Mouse (Mus musculus) liver, embryonic 11.5 days (tissue): ENCODE results near the gene Add3. TPM values are rescaled to one million over a fixed set of nuclear protein-coding genes. Genes with fewer than 3 reads are reported as not detected.

Source experiments
- ATAC-seq: fragments of 200-750 bp; cut with Nextera tagmentation; replicated peaks from 2 replicates; pipeline ENCODE4 v1.8.0; 2017; ENCODE audit warnings: moderate number of reproducible peaks, mild to moderate bottlenecking, moderate TSS enrichment, moderate library complexity; ENCODE audit not compliant: low FRiP score
- DNase-seq: peaks from one replicate; pipeline ENCODE4 v3.0.0-alpha.2; 2017; ENCODE audit warnings: low spot score
- H3K27ac ChIP-seq: fragments of 300-500 bp; sonication (generic); 2 replicates; pipeline ENCODE4 v1.5.1; 2014; ENCODE audit warnings: mild to moderate bottlenecking, low read depth, low read length, control low read depth
- H3K27me3 ChIP-seq: fragments of 300-500 bp; sonication (generic); replicated peaks from 2 replicates; pipeline ENCODE4 v1.6.1; 2014; ENCODE audit warnings: low read length, mixed read lengths; ENCODE audit not compliant: control insufficient read depth, insufficient read depth
- H3K36me3 ChIP-seq: fragments of 300-500 bp; sonication (generic); 2 replicates; pipeline ENCODE4 v1.6.1; 2014; ENCODE audit warnings: mild to moderate bottlenecking, low read length, moderate library complexity, mixed read lengths; ENCODE audit not compliant: control insufficient read depth, insufficient read depth
- H3K4me1 ChIP-seq: fragments of 300-500 bp; sonication (generic); replicated peaks from 2 replicates; pipeline ENCODE4 v1.6.1; 2014; ENCODE audit warnings: low read length, mixed read lengths; ENCODE audit not compliant: control insufficient read depth, insufficient read depth
- H3K4me2 ChIP-seq: fragments of 300-500 bp; sonication (generic); 2 replicates; pipeline ENCODE4 v1.6.1; 2014; ENCODE audit warnings: mild to moderate bottlenecking, control low read depth, moderate library complexity
- H3K4me3 ChIP-seq: fragments of 300-500 bp; sonication (generic); 2 replicates; pipeline ENCODE4 v1.5.1; 2014; ENCODE audit warnings: low read depth, low read length, control low read depth
- H3K9ac ChIP-seq: fragments of 300-500 bp; sonication (generic); 2 replicates; pipeline ENCODE4 v1.6.1; 2014; ENCODE audit warnings: low read depth, low read length, control low read depth
- H3K9me3 ChIP-seq: fragments of 300-500 bp; sonication (generic); 2 replicates; pipeline ENCODE4 v1.6.1; 2016; ENCODE audit warnings: low read length, inconsistent platforms, mixed read lengths; ENCODE audit not compliant: control insufficient read depth
- WGBS: fragments of 180-500 bp; shearing (Covaris S2); extraction: QIAGEN DNeasy Blood & Tissue Kit; methylation state at CpG from one replicate; pipeline ENCODE4 v1.1.7; 2014; 5-methylcytosine and 5-hydroxymethylcytosine counted together
- polyA plus RNA-seq: library from polyadenylated mRNA; unstranded; fragments of >200 nt; fragmentation: Nextera tagmentation; extraction: Ambion mirVana; gene quantifications from 2 replicates; pipeline ENCODE4 v1.2.1, GENCODE M21; 2014

Add3 gene
- 65.0 and 69.0 TPM in 2 replicates for polyA plus RNA-seq

GRCm38 (mm10) chr19:53140044-53140803, at the start of gene Add3:
Gene Add3, plus strand, starts transcription at chr19:53140443.
- Histone ChIP-seq H3K4me2 (peak within 1 kb of the TSS; percentile 97), H3K36me3 (no peaks in the 10 kb centered on the region), H3K9me3 (no peaks in the 10 kb centered on the region), H3K4me1 (peaks cover 13% of the 10 kb centered on the region), H3K27ac (peak within 1 kb of the TSS; percentile 82), H3K27me3 (no peaks in the 10 kb centered on the region), H3K9ac (peak within 1 kb of the TSS; percentile 74), H3K4me3 (peak within 1 kb of the TSS; percentile 92)
- WGBS, result 6% methylated on average over 24 of the region's 24 CpGs
- no peak for ATAC-seq
- peak; percentile 55 for DNase-seq

GRCm38 (mm10) chr19:53090677-53091076, 49.6 kb upstream of the Add3 start:
- Histone ChIP-seq H3K4me3 (no peak overlapping the region), H3K27ac (no peak overlapping the region), H3K9ac (no peak overlapping the region), H3K27me3 (no peaks in the 10 kb centered on the region), H3K4me2 (no peak overlapping the region), H3K4me1 (peaks cover 22% of the 10 kb centered on the region; the same call in 1 of the 2 replicates), H3K36me3 (no peaks in the 10 kb centered on the region), H3K9me3 (no peaks in the 10 kb centered on the region)
- DNase-seq, result no peak
- ATAC-seq, result no peak
- WGBS, result 87% methylated on average over 5 of the region's 5 CpGs

DNA sequence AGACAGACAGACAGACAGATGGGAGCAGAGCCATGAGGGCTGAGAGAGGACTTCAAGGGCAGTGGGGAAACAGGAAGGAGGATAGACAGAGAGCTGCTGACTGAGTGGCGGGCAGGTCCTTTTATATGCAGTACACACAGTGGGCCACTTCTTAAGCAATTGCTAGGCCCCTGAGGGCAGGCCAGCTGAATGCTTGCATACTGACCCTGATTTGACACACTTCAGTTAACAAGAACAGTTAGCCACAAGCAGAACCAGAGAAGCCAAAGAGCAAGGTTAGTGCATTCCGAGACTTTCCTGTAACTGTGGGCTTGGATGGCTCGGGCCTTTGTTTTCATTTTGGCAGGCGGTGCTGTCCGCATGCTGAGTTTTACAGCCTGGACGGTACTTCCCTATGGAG, 48.0 kb upstream of the Add3 start:
- Histone ChIP-seq H3K9ac (no peak overlapping the region), H3K27ac (no peak overlapping the region)
- 87% methylated on average over 6 of the region's 6 CpGs for WGBS

DNA sequence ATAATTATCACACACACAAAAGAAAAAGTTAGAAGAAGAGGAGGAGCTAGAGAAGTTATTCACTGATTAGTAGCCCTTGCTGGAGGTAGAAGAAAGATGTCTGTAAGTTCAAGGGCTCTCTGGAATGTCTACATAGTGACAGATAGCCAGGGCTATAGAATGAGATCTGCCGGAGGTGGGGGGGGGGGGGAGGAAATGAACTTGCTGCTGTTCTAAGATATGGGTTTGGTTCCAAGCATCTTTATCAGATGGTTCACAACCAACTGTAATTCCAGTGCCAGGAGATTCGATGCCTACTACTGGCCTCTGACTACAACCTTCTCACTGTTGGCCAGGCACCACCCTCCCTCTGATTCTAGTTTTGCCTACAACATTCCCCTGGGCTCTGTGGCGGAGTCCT, 46.9 kb upstream of the Add3 start:
- Histone ChIP-seq H3K9ac (no peak overlapping the region), H3K4me2 (no peak overlapping the region), H3K9me3 (no peaks in the 10 kb centered on the region), H3K4me3 (no peak overlapping the region), H3K27ac (no peak overlapping the region), H3K36me3 (no peaks in the 10 kb centered on the region), H3K27me3 (no peaks in the 10 kb centered on the region), H3K4me1 (peaks cover 16% of the 10 kb centered on the region; the same call in 1 of the 2 replicates)
- 46% methylated on average over 3 of the region's 3 CpGs for WGBS
- DNase-seq, result no peak
- ATAC-seq, result peak; percentile 78

More for the DNA sequence above, 48.0 kb upstream of the Add3 start:
- no peak overlapping the region for H3K4me2 ChIP-seq
- ATAC-seq (no peak), DNase-seq (no peak)
- no peaks in the 10 kb centered on the region for H3K9me3 ChIP-seq
- H3K4me3 ChIP-seq, result no peak overlapping the region
- H3K4me1 ChIP-seq, result peaks cover 22% of the 10 kb centered on the region; the same call in 1 of the 2 replicates
- no peaks in the 10 kb centered on the region for H3K27me3 ChIP-seq
- no peaks in the 10 kb centered on the region for H3K36me3 ChIP-seq

- Histone ChIP-seq H3K4me1 (peaks cover 16% of the 10 kb centered on the region; the same call in 1 of the 2 replicates), H3K27me3 (no peaks in the 10 kb centered on the region), H3K9ac (no peak overlapping the region), H3K4me2 (no peak overlapping the region), H3K4me3 (no peak overlapping the region), H3K27ac (no peak overlapping the region), H3K36me3 (no peaks in the 10 kb centered on the region), H3K9me3 (no peaks in the 10 kb centered on the region)
- DNase-seq, result no peak
- ATAC-seq, result no peak
- whole genome bisulfite sequencing, result 65% methylated on average over 4 of the region's 4 CpGs
Observed at GRCm38 (mm10) chr19:53094684-53095083, 45.6 kb upstream of the Add3 start.

GRCm38 (mm10) chr19:53101374-53102300, 38.6 kb upstream of the Add3 start:
- no peaks in the 10 kb centered on the region for H3K27me3 ChIP-seq
- 79% methylated on average over 12 of the region's 12 CpGs for WGBS
- no peak overlapping the region for H3K4me2 ChIP-seq
- no peak for ATAC-seq
- no peak overlapping the region for H3K4me3 ChIP-seq
- no peak overlapping the region for H3K27ac ChIP-seq
- peaks cover 9% of the 10 kb centered on the region; the same call in 1 of the 2 replicates for H3K4me1 ChIP-seq
- no peak for DNase-seq
- H3K9me3 ChIP-seq, result no peaks in the 10 kb centered on the region
- no peaks in the 10 kb centered on the region for H3K36me3 ChIP-seq
- H3K9ac ChIP-seq, result no peak overlapping the region

DNA sequence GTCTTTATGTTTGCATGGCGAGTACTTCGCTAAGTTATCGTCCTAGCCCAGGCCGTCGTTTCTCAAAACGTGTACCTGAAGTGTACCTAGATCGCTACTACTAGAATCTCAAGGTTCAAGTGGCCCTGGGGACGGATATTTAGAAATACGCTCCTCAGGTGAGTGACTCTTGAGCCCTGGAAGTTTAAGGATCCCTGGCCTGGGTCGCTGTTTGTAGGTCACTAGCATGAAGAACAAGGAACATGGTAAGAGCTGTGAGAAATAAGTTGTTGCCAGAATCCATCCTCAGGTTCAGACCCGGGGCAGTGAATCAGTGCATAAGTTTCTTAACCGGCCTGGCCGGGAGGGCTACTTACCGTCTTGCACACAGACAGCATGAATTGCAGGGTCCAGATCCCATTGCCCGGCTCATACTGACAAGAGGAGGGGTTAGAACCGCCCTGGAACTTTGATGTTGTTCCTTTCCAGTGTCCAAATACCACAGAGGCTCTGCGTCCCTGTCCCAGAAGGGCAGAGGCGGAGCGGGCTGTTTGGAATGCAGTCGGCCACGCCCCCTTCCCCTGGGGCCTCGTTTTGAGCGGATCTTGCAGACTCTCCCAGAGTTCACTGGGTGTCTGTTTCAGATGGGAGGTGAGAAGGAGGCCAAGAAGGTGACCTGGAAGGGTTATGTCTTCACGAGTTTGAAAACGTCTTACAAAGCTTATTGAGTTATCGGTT, 34.7 kb upstream of the Add3 start:
- Histone ChIP-seq H3K9ac (no peak overlapping the region), H3K9me3 (no peaks in the 10 kb centered on the region), H3K27ac (no peak overlapping the region), H3K4me2 (peak overlapping the region; percentile 31), H3K4me3 (no peak overlapping the region), H3K36me3 (no peaks in the 10 kb centered on the region), H3K27me3 (no peaks in the 10 kb centered on the region), H3K4me1 (peaks cover 9% of the 10 kb centered on the region; the same call in 1 of the 2 replicates)
- WGBS, result 56% methylated on average over 26 of the region's 26 CpGs
- ATAC-seq, result peak; percentile 50; the same call in 1 of the 2 replicates
- peak; percentile 58 for DNase-seq

DNA sequence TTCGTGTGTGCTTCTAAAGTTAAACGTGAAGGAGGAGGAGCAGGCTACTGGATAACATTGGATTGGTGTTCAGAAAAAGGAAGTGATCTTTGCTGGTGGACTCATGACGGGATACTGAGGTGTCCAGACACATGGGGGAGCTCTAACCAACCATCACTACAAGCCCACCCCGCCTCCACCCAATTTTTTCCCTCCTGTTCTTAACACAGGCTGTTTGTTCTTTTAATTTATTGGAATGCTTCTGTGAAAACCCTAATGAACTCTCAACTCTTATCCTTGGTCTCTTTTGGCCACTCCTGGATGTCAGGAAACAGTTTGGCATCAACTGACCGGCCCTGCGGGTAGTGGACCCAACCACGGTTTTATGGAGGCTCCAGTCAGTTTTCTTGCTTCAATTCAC, 33.3 kb upstream of the Add3 start:
- Histone ChIP-seq H3K27ac (no peak overlapping the region), H3K36me3 (no peaks in the 10 kb centered on the region), H3K4me2 (no peak overlapping the region), H3K9me3 (no peaks in the 10 kb centered on the region), H3K4me1 (peaks cover 9% of the 10 kb centered on the region; the same call in 1 of the 2 replicates), H3K4me3 (no peak overlapping the region), H3K9ac (no peak overlapping the region), H3K27me3 (no peaks in the 10 kb centered on the region)
- ATAC-seq, result no peak
- 70% methylated on average over 7 of the region's 7 CpGs for WGBS
- DNase-seq, result no peak
